Mouse (Mus musculus) spleen, postnatal 36 days (tissue): Measurements from ENCODE around the gene Slc25a47.
"Not testable (repeated sequence)": the region's sequence is repeated elsewhere in the genome, so short reads cannot be mapped to it uniquely, and the experiment has no call there.

Experiments
- DNase-seq, 2 experiments: peaks; one replicate each; pipeline ENCODE4 v3.0.0; 2022; ENCODE audit warnings: low spot score in 2 of 2, mixed read lengths in 1 of 2

Slc25a47 gene

DNA sequence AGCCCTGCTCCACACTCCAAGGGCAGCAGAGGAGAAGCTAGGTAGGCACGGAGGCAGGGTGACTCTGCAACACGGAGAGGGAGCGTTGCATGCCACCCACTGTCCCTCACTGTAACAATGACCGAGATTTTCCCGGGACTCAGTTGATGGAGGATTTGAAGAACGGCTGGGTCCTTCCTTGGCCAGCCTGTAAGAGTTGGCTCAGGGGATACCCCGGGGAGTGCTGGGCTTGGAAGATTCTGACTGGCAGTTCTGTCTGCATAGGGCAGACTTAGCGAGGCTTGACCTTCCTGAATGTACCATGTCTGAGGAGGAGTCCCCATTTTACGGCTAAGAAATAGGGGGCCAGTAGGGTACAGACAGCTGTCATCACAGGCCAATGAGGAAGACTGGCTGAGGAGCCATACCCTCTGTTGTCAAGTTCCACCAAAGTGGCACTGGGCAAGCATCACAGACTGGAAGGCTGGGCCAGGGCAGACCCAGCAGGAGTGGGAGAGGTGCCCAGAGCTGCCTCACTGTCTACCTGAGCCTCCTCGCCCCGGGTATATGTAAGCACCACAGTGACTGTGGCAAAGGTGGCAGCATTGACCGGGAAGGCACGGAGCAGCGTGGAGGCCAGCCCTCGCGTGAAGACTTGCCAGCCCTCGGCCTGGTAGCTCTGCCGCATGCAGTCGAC, 9.4 kb upstream of the Slc25a47 start:
- DNase-seq = no peak

DNA sequence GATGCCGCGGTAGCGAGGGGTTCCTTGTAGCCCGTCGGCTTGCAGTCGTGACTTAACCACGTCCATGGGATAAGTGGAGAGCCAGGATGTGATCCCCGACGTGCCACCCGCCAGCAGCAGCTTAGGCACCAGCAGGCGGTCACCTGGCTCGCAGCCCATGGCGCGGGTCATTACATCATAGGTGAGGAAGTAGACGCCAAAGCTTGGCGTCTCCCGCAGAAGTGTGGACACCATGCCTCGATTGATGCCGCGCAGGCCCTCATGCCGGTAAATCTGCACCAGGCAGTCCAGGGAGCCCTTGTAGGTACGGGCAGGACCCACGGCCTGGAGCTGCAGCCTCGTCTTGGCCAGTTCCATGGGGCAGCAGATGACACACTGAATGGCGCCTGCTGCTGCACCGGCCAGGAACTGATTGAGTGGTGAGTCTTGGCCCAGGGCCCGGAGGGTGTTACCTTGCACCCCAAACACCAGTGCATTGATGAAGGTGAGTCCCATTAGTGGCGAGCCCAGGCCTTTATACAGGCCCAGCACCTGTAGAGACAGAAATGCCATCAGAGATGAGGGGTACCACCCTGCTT, 8.8 kb upstream of the Slc25a47 start:
- DNase-seq = no peak

DNA sequence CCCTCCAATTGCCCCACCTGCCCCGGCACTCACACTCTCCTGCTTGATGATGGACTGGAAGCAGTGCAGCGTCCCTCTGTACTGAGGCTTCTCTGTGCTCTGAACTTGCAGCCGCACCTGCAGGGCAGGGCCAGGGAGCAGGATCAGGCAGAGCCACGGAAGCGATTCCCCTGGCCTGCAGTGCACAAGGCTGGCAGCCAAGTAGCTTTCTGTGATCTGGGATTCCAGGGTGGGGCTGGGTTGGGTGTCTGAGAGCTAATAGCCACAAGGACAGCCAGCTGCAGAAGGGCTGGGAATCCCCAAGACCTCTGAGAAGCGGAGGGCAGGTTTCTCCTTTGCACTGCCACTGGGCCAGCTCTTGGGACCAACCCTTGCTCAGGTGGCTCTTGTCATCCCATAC, 8.2 kb upstream of the Slc25a47 start:
- no peak for DNase-seq

DNA sequence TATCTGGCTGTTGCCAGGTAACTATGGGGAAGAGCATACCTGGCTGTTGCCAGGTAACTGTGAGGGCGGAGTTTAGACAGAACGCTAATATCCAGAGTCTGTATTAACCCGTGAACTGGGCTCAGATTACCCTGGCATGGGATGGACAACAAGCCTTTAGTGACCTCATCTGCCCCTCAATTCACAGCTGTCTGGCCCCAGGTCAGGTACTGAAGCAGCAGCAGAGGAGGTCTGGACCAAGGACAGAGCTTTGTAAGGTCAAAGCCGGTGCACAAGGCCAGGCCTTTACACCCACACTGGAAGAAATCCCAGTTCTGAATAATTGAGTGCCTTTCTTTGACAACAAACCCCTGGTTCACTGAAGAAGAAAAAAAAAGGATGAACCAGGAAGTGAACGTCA, 6.2 kb upstream of the Slc25a47 start:
- DNase-seq = no peak

DNA sequence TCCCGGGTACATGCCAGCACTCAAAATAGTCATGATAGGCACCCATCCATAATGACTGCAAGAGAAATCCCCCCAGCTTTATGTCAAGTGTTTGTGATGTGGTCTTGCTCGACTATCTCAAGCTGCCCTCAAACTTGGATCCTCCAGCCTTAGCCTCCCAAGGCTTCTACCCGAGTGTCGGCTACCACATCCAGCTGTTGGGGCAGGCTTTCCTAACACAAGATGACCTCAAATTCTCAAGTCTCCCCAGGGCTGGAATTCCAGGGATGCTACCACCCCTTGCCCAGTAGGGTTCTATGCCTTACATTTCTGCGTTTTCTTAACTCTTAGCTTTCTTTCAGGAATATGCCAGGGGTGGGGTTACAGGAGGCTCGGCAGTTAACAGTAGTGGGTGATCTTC, 5.5 kb upstream of the Slc25a47 start:
- no peak for DNase-seq

DNA sequence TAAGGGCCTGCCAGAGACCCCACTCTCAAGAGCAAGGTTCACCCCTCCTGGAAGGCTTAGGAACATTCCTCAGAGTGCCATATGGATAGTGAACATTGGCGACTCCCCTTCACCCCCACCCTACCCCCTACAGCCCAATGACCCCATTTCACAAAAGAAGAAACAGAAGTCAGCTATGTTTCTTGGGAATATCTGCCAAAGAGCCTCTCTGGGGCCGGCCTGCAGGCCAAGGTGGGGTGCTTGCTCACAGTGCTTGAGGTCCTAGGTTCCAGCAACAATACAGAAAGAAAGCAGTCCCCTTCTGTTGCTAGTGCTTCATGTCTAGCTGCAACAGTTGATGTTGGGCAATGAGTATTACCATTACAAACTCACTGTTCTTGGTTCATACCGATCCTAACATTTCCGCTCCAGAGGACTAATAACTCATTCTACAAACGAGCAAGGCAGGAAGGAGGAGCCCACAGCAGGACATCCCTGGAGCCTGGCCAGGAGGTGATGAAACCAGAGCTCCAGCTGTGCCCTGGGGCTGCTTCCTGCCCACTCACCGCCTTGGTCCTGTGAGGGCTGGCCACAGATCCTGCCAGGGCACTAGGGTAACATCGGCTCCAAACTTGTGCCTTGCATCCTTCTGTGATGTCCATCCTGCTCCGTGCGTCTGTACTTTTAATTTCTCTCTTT, 3.7 kb upstream of the Slc25a47 start:
- DNase-seq = peak in 1 of 2 experiments; percentile 18

DNA sequence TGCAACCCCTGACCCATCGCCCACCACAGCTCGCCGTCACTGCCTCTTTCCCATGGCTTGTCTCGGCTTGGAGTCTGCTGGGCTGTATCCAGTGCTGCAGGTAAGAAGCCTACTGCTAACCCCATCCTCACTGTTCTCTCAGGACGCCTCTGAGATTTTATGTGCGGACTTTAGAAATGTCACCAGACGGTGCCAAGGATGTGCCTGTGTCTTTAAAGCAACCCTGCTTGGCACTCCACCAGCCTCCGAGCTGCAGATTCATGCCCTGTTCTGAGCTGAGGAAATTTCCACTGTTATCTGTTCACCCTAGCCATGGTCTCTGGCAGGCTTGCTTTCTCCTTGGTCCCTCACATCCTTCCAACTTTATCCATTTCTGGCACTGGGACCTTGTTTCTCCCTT, 3.0 kb upstream of the Slc25a47 start:
- DNase-seq = no peak

DNA sequence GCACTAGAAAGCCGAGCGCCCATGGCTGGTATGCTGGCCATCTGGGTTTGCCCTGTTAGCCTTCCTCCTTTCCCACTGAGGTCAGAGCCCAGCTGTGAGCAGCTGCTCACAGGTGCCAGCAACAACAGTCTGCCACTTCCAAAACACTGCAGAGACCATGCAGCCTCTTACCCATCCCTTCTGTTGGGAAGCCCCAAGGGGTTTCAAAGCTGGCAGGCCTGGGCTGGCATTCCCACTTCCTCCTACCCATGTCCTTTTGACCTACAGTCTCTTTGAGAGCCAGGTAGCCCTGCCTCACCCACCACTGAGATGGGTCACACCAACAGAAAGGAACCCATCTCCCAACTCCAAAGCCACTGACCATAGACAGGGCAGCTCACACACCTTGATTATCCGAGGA, 2.4 kb upstream of the Slc25a47 start:
- no peak for DNase-seq

DNA sequence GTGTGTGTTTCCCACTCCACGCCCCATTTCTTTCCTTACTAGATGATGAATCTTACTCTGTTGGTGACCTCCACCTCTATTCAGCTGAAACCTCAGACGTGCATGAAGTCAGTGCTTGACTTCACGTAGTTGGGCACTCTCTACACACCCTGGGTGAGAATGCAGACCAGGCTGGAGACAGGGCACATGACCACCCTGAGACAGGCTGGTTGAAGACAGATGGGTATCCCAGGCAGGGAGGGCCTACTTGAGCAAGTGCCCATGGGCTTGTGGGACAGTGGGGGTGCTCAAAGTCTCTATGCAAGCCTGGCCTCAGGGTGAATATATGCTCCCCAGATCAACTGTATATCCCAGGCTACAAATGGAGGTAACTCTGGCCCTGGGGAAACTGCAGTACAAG, 1.5 kb upstream of the Slc25a47 start:
- no peak for DNase-seq

DNA sequence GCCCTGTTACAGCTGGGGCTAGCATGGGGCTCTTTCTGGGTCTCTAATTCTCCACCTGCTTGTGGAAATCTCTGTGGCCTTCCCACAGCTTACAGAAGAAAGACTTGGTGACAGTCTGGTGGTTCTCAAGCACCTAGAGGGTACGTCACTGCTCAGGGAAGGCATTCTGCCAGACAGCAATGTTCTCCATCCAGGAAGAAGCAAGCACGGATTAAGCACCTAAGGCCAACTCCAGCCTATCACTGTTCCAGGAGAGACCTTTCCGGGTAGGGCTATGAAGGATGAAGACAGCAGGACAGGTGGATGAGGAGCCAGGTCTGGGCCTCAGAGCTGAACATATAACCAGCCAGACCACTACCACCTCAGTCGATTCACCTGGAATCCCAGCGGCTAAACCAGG, 1.1 kb upstream of the Slc25a47 start:
- DNase-seq = no peak

DNA sequence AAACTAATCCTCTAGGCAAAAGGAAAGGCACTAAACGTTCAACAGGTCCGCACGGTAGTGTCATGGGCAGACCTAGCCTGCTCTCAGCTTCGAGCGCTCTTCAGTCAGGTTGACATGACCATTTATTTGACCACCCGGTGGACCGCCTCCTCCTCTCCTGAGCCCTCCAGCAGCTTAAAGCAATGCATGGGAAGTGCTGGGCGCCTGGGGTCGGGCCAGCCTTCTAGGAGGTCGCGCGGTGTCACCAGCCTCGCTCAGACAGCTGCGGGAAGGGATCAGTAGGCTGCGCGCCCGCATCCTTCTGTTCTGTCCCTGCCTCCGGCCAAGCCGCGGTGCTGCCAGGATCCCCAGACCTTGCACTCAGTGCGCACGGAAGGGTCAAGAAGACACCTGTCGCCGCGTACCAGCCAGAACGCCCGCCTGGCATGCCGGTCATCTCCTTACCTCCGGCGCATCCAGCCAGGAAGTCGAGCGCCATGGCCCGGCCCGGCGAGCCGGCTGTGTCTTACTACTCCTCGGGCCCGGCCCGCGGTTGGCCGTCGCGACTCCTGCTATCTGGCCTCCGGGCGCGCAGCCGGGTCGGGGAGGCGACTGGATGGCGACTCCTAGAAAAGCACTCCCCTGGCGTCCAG, 522 bp upstream of the Slc25a47 start:
- no peak for DNase-seq

DNA sequence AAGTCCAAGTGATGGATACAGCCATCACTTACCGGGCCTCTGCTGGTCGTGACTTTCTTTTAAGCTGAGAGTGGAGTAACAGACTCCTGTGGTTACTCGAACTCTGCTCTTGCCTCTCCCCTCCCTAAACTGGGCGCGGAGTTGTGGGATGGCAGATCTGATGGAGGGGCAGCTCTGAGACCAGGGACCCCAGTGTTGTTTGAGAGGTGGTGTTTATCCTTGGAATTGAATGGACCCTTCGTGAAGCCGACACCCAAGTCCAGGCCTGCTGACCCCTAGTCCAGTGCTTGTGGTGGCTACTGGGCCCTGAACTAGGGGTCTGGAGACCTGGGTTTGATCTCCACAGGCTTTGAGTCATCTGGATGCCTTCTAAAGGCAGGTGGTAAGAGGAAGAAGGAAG, 876 bp downstream of the Slc25a47 start:
- no peak for DNase-seq

DNA sequence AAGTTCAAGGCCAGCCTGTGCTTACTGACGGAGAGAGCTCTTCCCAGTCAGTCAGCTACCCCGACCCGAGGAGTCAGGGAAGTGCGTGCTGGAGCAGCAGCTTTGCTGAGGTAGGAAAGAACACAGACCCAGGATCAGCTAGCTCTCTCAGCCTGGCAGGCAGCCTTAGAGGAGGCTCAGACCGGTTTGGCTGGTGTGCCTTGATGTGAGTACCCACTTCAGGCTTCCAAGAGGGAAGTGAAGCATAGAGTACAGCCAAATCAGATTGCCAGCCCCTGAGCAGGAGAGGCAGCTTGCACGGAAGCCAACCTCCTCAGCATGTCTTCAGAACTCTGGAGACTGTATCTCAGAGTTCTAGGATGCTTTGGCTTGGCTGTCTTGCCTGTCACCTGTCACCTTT, 5.3 kb downstream of the Slc25a47 start:
- no peak for DNase-seq

DNA sequence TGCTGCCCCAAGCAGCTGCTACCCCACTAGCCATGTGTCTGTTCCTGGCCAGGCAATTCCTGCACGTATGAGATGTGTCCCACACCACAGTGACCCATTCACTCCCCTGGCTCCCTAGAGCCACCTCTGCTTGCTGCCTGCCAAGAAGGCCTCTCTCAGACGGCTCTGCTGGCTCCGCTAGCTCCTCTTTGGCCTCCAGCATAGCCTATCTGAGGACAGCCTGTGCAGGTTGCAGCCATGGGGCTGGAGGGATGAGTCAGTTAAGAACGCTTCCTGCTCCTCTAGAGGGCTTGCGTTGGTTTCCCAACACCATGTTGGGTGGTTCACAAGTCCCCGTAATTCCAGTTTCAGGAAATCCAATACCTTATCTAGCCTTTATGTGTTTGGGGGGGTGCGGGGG, 6.8 kb downstream of the Slc25a47 start:
- no peak for DNase-seq

DNA sequence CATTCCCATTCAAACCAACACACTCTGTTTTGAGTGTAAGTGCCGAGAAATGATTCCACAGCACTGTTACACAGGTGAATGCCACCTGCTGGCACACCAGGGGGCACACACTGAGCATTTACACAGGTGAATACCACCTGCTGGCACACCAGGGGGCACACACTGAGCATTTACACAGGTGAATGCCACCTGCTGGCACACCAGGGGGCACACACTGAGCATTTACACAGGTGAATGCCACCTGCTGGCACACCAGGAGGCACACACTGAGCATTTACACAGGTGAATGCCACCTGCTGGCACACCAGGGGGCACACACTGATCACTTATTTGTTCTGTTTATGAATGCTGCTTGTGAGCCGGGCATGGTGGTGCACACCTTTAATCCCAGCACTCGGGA, 12.2 kb downstream of the Slc25a47 start:
- not testable (repeated sequence) for DNase-seq

DNA sequence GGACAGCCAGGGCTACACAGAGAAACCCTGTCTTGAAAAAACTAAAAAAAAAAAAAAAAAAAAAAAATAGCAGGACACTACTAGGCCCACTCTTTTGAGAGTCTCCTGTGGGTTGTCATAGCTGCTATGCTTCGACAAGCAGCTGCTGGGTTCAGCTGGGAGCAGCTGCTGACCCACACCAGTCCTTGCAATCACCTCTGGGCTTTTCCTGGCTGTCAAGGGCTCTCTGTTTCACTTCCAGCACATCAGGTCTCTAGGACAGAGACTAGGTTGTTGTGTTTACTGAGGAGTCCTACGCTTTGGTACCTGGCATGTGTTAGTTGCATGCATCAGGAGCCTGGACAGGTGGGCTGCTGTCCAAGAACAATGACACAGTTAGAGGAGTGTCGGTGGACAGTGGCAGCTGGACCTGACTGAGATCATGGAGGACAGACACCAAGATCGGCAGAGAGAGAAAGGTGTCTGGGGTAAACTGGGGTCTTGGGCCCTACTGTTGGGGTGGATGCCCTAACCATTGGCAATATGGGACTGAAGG, 13.7 kb downstream of the Slc25a47 start:
- DNase-seq = no peak

DNA sequence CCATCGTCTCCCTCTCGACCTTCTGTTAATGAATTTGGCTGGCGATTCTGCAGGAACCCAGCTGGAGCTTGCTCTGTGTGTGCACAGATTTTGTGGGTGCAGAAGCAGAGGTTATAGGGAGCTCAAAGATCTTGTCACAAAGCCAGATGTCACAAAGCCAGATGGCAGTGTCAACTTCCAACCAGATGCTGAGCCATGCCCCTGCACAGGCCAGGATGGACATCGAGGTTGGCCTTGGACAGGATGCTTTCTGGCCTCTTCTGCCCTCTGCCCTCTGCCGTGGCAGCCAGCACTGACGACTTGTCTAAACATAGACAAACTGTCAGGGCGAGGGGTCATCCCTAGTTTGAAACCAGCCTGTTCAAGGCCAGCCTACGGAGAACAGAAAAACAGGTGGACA, 14.3 kb downstream of the Slc25a47 start:
- no peak for DNase-seq

DNA sequence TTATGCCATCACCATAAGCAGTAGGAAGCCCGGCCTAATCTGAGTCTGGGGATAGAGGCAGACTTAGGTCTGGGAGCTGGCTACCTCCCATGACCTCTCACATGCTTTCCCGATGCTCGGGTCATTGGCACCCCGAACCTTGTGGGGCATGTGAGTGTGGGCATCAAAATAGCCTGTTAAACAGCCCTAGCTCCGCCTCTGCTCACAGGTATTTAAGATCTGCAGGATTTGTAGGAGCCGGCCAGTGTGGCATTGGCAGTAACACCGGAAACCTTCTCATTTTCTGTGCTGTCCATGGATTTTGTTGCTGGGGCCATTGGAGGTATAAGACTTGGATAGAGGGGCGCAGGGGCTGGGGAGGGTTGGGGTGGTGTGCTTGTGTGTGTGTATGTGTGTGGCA, 15.0 kb downstream of the Slc25a47 start:
- DNase-seq = no peak

DNA sequence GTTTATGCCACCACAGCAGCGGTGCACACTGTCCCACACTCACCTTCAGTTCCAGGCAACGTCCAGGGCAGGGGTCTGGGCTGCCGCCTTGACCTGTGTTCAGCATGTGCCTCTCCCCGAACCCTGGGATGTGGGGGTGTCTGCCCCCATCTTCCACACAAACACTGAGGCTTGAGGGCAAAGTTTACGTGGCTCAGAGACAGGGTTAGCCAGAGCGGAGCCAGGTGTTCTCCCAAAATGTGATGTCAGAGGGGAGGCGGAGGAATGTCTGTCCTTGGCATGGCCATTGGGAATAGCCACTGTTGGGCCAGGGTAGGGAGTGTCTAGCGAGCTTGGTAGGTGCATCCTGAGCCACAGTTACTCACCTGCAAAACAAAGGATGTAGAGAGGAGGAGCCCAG, 17.0 kb downstream of the Slc25a47 start:
- no peak for DNase-seq

DNA sequence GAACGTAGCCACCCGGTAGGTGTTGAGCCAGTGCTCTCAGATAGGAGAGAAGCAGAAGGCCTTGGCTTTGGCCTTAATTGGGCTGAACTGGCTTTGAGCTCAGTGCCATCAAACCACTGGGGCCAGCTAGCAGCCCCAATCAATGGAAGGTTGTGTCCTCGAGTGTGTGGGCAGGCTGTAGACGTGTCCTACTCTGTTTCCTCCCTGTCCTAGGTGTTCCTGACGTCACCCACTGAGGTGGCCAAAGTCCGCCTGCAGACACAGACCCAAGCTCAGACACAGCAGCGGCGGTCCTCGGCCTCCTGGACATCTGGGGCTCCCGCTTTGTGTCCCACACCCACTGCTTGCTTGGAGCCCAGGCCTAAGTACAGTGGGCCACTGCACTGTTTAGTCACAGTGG, 19.2 kb downstream of the Slc25a47 start:
- no peak for DNase-seq

DNA sequence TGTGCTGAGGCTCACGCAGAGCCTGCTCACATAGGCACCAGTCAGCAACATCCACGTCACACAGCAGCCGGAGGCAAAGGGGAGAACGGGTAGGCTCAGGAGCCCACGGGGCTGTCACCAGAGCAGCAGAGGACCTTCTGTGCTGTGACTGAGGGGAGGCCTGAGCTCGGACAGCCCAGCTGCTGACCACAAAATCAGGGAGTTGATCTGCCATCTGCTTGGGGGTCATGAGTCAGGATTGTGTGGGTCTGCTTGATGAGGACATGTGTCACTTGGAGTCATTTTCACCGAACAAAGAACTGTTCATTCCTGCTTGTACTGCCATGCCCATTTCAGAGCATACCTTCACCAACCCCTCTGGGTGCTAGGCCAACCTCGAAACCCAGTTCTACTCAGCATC, 20.3 kb downstream of the Slc25a47 start:
- DNase-seq = no peak

DNA sequence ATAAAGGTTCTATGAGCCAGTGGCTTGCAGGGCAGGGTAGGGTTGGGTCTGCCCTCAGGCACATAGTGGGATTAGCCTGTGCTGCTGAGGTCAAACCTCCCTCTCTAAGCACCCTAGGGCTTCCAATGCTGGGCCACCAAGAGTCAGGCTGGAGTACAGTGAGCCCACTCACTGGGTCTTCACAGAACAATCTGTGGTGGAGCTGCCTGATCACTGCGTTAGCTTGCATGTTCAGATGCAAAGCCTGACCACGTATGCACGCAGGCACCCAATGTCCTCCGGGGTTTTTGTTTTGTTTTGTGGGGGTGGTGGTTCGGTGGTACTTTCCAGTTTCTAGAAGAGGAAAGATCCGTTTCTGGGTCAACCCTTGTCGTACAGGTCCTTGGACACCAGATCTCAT, 21.3 kb downstream of the Slc25a47 start:
- DNase-seq = no peak
